In genomic region chr11:61416540-61416939, GRCm38 (mm10) we compare ENCODE assay signal across 9 mouse cellular contexts. TPM values are rescaled to one million over a fixed set of nuclear protein-coding genes. Genes with fewer than 3 reads are reported as not detected.
DNase-seq lines count a peak whose midpoint lies in the region; ATAC-seq and TF ChIP-seq lines count a peak whose summit lies in the region.
"Not testable (repeated sequence)": the region's sequence is repeated elsewhere in the genome, so short reads cannot be mapped to it uniquely, and the experiment has no call there.
"Had no signal": no experiment of that assay in that cellular context is flagged by ENCODE, and none has a peak within 500 bp of the region (broad histone marks: within the 10 kb centered on the region; RNA-seq: fewer than 3 reads in every experiment).

No protein-coding gene starts in this region.

- DNase-seq in ES-CJ7 (ENCODE audit: low read depth, low spot score): peak; percentile 65
- peak; percentile 30 for DNase-seq in adrenal gland, postnatal 10 days
- DNase-seq in forebrain, postnatal 0 days; liver, postnatal 0 days: not testable (repeated sequence)
- peak; percentile 34 for DNase-seq in kidney, adult 9 months
- DNase-seq in natural killer cell, adult 2 months (ENCODE audit: low spot score in 2 of 2): peak; percentile 17 to 33
- peak; percentile 45 for DNase-seq in thymus, postnatal 14 days

- 88% methylated on average over 17 of the region's 17 CpGs for whole genome bisulfite sequencing in forebrain, postnatal 0 days
- WGBS in liver, postnatal 0 days (ENCODE audit: insufficient replicate concordance): 80% methylated on average over 17 of the region's 17 CpGs

- TF ChIP-seq CTCF in forebrain, postnatal 0 days (IDR thresholded peaks at IDR 0.05; ENCODE audit: low read depth): peak; percentile 46; the same call in 1 of the 2 replicates
- peak; percentile 67 for TF ChIP-seq CTCF in liver, postnatal 0 days (IDR thresholded peaks at IDR 0.05; ENCODE audit: low read depth)

- not testable (repeated sequence) for H3K4me1 ChIP-seq in forebrain, postnatal 0 days (ENCODE audit: insufficient read depth); liver, postnatal 0 days (ENCODE audit: insufficient read depth)

- H3K9me3 ChIP-seq in forebrain, postnatal 0 days (ENCODE audit: low read length); liver, postnatal 0 days (ENCODE audit: low read length): not testable (repeated sequence)

- ATAC-seq in forebrain, postnatal 0 days; liver, postnatal 0 days: not testable (repeated sequence)

- not testable (repeated sequence) for H3K4me3 ChIP-seq in forebrain, postnatal 0 days (ENCODE audit: low read depth, low read length); liver, postnatal 0 days (ENCODE audit: low read depth, low read length)

- not testable (repeated sequence) for H3K27me3 ChIP-seq in forebrain, postnatal 0 days (ENCODE audit: insufficient read depth, low read length); liver, postnatal 0 days (ENCODE audit: insufficient read depth, low read length)

- H3K36me3 ChIP-seq in forebrain, postnatal 0 days (ENCODE audit: insufficient read depth); liver, postnatal 0 days (replicated peaks; ENCODE audit: insufficient read depth, low read length): not testable (repeated sequence)

- not testable (repeated sequence) for H3K9ac ChIP-seq in forebrain, postnatal 0 days; liver, postnatal 0 days (replicated peaks)

- not testable (repeated sequence) for TF ChIP-seq EP300 in liver, postnatal 0 days (IDR thresholded peaks at IDR 0.05; ENCODE audit: low read depth)

- not testable (repeated sequence) for H3K4me2 ChIP-seq in forebrain, postnatal 0 days (ENCODE audit: low read depth); liver, postnatal 0 days (ENCODE audit: low read depth, low read length)

- not testable (repeated sequence) for H3K27ac ChIP-seq in forebrain, postnatal 0 days (ENCODE audit: low read depth, low read length); liver, postnatal 0 days (ENCODE audit: low read depth)

RNA-seq across cellular contexts. Expression of gene Rnf112, which starts 37.4 kb away (rescaled TPM):
- 1 to 10 TPM; 1.5 to 2.4 TPM for total RNA-seq in adrenal gland, postnatal 10 days (2021)
- total RNA-seq in forebrain, postnatal 0 days (2014; rRNA removed): 85.9 and 91.3 TPM in 2 replicates
- 17.4 and 27.3 TPM in 2 replicates for polyA plus RNA-seq in forebrain, postnatal 0 days (2015; fragmentation: Nextera tagmentation; extraction: Ambion mirVana)
- 0.04 and 0.06 TPM in 2 replicates for polyA plus RNA-seq in liver, postnatal 0 days (2015; fragmentation: Nextera tagmentation; extraction: Ambion mirVana)
- total RNA-seq: granulocyte monocyte progenitor cell, adult 5-6 weeks had no signal

RNA-seq across cellular contexts. Expression of gene Slc47a1, which starts 38.4 kb away (rescaled TPM):
- 1 to 10 TPM; 4.5 to 9.0 TPM for total RNA-seq in adrenal gland, postnatal 10 days (2021)
- total RNA-seq in forebrain, postnatal 0 days (2014; rRNA removed): 1.5 and 2.3 TPM in 2 replicates
- 0.75 and 1.3 TPM in 2 replicates for polyA plus RNA-seq in forebrain, postnatal 0 days (2015; fragmentation: Nextera tagmentation; extraction: Ambion mirVana)
- polyA plus RNA-seq in liver, postnatal 0 days (2015; fragmentation: Nextera tagmentation; extraction: Ambion mirVana): 27.5 and 30.2 TPM in 2 replicates
- total RNA-seq: granulocyte monocyte progenitor cell, adult 5-6 weeks had no signal
- polyA plus RNA-seq: midbrain, embryonic 12.5 days had no signal

Comparison
In these comparisons a context has a peak if more than half of its experiments do, and no peak if none do; other contexts are left out.
1. RNA of gene Rnf112, which starts 37.4 kb away (total RNA-seq): 85.9 to 91.3 TPM in forebrain, postnatal 0 days; 1.5 to 2.4 TPM in adrenal gland, postnatal 10 days; every median in the first group is over 10 times any median in the second.